Mouse (Mus musculus) forebrain, embryonic 15.5 days (tissue): Measurements from ENCODE around the gene Galnt16. TPM values are rescaled to one million over a fixed set of nuclear protein-coding genes. Genes with fewer than 3 reads are reported as not detected.

Source experiments
- ATAC-seq: fragments of 200-750 bp; cut with Nextera tagmentation; replicated peaks from 2 replicates; pipeline ENCODE4 v1.8.0; 2017; ENCODE audit warnings: mild to moderate bottlenecking, moderate TSS enrichment, moderate library complexity
- H3K27ac ChIP-seq: fragments of 300-500 bp; sonication (generic); replicated peaks from 2 replicates; pipeline ENCODE4 v1.5.1; 2015; ENCODE audit warnings: mild to moderate bottlenecking, inconsistent platforms
- H3K27me3 ChIP-seq: fragments of 300-500 bp; sonication (generic); 2 replicates; pipeline ENCODE4 v1.6.1; 2015; ENCODE audit warnings: inconsistent platforms
- H3K36me3 ChIP-seq: fragments of 300-500 bp; sonication (generic); 2 replicates; pipeline ENCODE4 v1.6.1; 2015; ENCODE audit warnings: mild to moderate bottlenecking, inconsistent platforms
- H3K4me1 ChIP-seq: fragments of 300-500 bp; sonication (generic); 2 replicates; pipeline ENCODE4 v1.6.1; 2015; ENCODE audit warnings: inconsistent platforms
- H3K4me2 ChIP-seq: fragments of 300-500 bp; sonication (generic); replicated peaks from 2 replicates; pipeline ENCODE4 v1.6.1; 2015; ENCODE audit warnings: mild to moderate bottlenecking, inconsistent platforms
- H3K4me3 ChIP-seq: fragments of 300-500 bp; sonication (generic); 2 replicates; pipeline ENCODE4 v1.5.1; 2015; ENCODE audit warnings: mild to moderate bottlenecking, inconsistent platforms
- H3K9ac ChIP-seq: fragments of 300-500 bp; sonication (generic); replicated peaks from 2 replicates; pipeline ENCODE4 v1.6.1; 2015; ENCODE audit warnings: mild to moderate bottlenecking, inconsistent platforms
- H3K9me3 ChIP-seq: fragments of 300-500 bp; sonication (generic); 2 replicates; pipeline ENCODE4 v1.6.1; 2016; ENCODE audit warnings: inconsistent platforms
- WGBS: fragments of 180-500 bp; shearing (Covaris S2); methylation state at CpG from one replicate; pipeline ENCODE4 v1.1.7; 2015; ENCODE audit warnings: mixed read lengths; 5-methylcytosine and 5-hydroxymethylcytosine counted together
- polyA plus RNA-seq: library from polyadenylated mRNA; unstranded; fragments of >200 nt; fragmentation: Nextera tagmentation; extraction: Ambion mirVana; gene quantifications from 2 replicates; pipeline ENCODE4 v1.2.1, GENCODE M21; 2015

Galnt16 gene
- polyA plus RNA-seq, 1 experiment from 2014 or later: 23.7 TPM

DNA sequence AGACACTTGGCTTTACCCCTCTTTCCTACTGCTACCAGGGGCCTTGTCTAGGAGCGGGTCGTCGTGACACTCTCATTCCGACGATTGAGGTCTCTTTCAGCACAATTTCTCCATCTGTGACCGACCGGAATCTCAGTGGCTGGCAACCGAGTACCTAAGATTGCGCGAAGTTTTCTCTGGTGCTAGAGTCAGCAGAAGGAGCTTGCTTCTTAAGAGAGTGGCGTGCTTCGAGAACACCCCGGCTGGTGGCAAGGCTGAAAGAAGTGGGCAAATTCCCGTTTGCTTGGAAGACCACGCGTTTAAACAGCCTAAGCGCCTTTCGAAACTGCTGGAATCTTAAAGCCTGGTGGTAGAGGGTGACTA lies 126.4 kb downstream of the Galnt16 start:
- no peak for ATAC-seq
- peaks cover 24% of the 10 kb centered on the region for H3K36me3 ChIP-seq
- peak overlapping the region; percentile 63 for H3K4me3 ChIP-seq
- H3K9me3 ChIP-seq: no peaks in the 10 kb centered on the region
- peaks cover 64% of the 10 kb centered on the region for H3K4me1 ChIP-seq
- peak overlapping the region; percentile 76 for H3K4me2 ChIP-seq
- 0 out of 2 replicates have a peak overlapping the region, but pooled peaks have one; percentile 94 for H3K27ac ChIP-seq
- H3K27me3 ChIP-seq: no peaks in the 10 kb centered on the region
- peak overlapping the region; percentile 83 for H3K9ac ChIP-seq
- WGBS: 8% methylated on average over 18 of the region's 18 CpGs

DNA sequence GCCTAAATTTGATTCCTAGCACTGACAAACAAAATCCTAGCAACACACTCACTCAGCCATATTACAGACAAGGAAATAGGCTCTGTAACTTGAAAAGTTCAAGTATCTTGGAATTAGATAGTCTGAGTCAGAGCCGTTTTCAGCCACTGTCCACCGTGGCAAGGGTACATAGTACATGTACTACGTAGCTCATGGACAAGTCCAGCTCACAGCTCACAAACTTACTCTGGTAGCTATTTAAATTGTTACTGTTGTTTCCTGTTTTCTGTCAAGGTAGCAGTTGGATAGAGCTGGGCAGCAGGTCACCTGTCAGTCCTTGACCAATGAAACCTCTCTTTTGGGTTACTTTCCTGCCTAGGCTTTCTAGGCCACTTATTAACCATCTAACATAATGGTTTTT lies 128.3 kb downstream of the Galnt16 start:
- Histone ChIP-seq H3K4me2 (peak overlapping the region; percentile 76), H3K4me1 (peaks cover 57% of the 10 kb centered on the region), H3K27me3 (no peaks in the 10 kb centered on the region), H3K36me3 (peaks cover 6% of the 10 kb centered on the region; the same call in 1 of the 2 replicates), H3K9ac (no peak overlapping the region), H3K4me3 (no peak overlapping the region), H3K27ac (no peak overlapping the region), H3K9me3 (no peaks in the 10 kb centered on the region)
- ATAC-seq: no peak
- 96% methylated on average over 3 of the region's 3 CpGs for WGBS

DNA sequence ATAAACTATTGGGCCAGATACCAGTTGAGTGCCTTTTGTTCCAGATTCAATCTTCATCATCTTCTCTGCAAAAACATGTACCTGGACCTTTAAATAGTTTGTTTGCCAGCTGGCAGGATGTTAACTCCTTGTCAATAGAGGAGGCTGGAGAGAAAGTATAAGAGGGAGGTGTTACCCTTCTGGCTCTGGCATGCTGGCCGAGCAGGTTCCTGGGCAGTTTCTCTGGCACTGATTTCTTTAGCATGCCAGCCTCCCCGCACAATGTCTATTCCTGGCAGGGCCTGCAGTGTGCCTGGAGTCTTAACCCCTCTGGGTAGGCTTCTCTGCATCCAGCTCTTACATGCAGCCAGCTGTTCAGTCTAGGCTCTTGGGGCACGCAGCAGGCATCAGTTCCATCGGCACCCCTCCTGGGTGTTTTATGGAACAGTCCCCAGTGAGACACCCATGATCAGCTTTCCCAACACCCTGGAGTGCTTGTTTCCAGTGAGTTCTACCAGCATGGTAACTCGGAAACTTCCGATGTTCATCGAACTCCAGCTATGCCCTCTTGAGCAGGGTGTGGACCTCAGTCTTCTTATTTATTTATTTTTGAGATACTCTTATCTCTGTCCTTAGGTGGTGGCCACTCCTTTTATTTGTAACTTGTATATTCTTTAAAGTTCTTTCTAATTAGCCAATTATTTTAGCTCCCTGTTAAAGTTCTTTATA lies 136.0 kb downstream of the Galnt16 start:
- Histone ChIP-seq H3K9me3 (no peaks in the 10 kb centered on the region), H3K4me2 (no peak overlapping the region), H3K4me3 (no peak overlapping the region), H3K27ac (no peak overlapping the region), H3K9ac (no peak overlapping the region), H3K4me1 (peaks cover 11% of the 10 kb centered on the region), H3K36me3 (no peaks in the 10 kb centered on the region), H3K27me3 (no peaks in the 10 kb centered on the region)
- 90% methylated on average over 7 of the region's 7 CpGs for WGBS
- ATAC-seq: no peak

DNA sequence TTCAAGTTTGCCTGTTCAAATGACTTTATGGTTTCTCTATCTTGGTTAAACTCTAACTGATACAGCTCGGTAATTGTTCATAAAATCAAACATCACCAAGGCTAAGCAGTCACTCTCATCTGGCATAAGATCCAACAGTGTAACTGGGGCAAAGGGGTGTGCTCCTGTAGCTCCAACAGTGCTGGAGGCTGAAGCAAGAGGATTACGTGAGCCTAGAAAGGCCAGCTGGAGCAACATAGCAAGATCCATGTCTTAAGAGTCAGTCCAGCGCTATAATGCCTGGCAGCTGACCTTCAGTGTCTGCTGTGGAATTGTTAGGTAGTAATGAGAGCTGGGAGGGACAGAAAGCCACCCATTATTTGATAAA lies 136.6 kb downstream of the Galnt16 start:
- ATAC-seq: no peak

DNA sequence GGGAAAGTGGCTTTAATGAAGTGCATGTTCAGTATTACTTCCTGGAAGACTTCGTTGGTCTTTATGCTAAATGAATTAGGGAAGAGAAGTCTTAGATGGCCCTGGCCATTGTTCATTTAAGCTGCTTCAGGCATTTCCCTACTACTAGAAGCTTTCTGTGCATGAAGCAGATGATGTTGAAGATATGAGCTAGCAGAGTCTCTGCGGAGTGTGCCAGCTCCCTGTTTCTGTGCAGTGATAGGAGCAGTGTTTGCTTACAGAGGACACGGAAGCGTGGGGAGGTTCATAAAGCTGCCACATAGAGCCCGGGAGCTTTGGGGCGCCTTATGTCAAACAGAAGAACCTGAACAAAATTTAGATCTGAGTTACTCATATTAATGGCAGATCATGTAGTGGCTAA lies 140.6 kb downstream of the Galnt16 start:
- ATAC-seq: no peak
- Histone ChIP-seq H3K4me2 (no peak overlapping the region), H3K9me3 (no peaks in the 10 kb centered on the region), H3K36me3 (0 out of 2 replicates have a peak, but pooled peaks cover 6% of the 10 kb centered on the region), H3K9ac (no peak overlapping the region), H3K27me3 (no peaks in the 10 kb centered on the region), H3K4me1 (peaks cover 16% of the 10 kb centered on the region), H3K4me3 (no peak overlapping the region), H3K27ac (no peak overlapping the region)
- WGBS: 80% methylated on average over 6 of the region's 6 CpGs

More for the DNA sequence above, 136.6 kb downstream of the Galnt16 start:
- H3K4me1 ChIP-seq: peaks cover 15% of the 10 kb centered on the region
- no peak overlapping the region for H3K4me2 ChIP-seq
- no peaks in the 10 kb centered on the region for H3K36me3 ChIP-seq
- no peak overlapping the region for H3K9ac ChIP-seq
- no peak overlapping the region for H3K27ac ChIP-seq
- H3K27me3 ChIP-seq: no peaks in the 10 kb centered on the region
- H3K9me3 ChIP-seq: no peaks in the 10 kb centered on the region
- H3K4me3 ChIP-seq: no peak overlapping the region
- WGBS: 89% methylated on average over 3 of the region's 3 CpGs

DNA sequence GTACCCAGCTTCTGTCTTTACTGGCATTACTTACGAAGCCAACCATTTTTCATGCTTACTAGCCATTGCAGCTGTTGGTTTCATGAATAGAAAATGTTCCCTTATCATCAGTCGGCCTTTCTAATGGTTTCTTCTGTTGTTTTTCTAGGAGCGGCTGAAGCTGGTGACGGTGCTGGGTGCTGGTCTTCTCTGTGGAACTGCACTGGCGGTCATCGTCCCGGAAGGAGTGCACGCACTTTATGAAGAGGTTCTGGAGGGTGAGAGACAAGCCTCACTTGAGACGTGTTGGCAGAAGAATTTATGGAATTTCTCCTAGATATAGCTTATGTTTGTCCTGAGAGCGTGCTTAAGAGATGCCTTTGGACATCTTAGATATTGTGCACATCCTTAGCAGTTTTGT lies 144.2 kb downstream of the Galnt16 start:
- H3K4me2 ChIP-seq: no peak overlapping the region
- peaks cover 11% of the 10 kb centered on the region for H3K4me1 ChIP-seq
- no peaks in the 10 kb centered on the region for H3K27me3 ChIP-seq
- ATAC-seq: no peak
- peaks cover 15% of the 10 kb centered on the region; the same call in 1 of the 2 replicates for H3K36me3 ChIP-seq
- no peak overlapping the region for H3K4me3 ChIP-seq
- H3K27ac ChIP-seq: no peak overlapping the region
- no peak overlapping the region for H3K9ac ChIP-seq
- H3K9me3 ChIP-seq: no peaks in the 10 kb centered on the region
- WGBS: 95% methylated on average over 10 of the region's 10 CpGs

DNA sequence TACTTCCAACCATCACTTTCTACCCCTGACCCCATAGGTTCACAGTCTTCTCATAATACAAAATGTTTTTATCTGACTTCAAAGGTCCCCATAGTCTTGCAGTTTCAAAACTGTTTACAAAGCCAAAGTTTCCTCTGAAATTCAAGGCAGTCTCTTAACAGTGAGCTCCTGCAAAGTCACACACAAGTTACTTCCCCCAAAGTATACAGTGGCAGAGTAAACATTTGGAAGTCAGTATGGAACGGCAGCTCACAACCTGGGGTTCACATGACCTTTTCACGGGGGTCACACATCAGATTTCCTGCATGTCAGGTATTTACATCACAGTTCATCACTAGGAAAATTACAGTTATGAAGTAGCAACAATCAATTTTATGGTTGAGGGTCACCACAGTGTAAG lies 145.9 kb downstream of the Galnt16 start:
- Histone ChIP-seq H3K9ac (no peak overlapping the region), H3K27me3 (no peaks in the 10 kb centered on the region), H3K27ac (no peak overlapping the region), H3K4me3 (no peak overlapping the region), H3K9me3 (no peaks in the 10 kb centered on the region), H3K36me3 (peaks cover 20% of the 10 kb centered on the region; the same call in 1 of the 2 replicates), H3K4me2 (no peak overlapping the region), H3K4me1 (peaks cover 6% of the 10 kb centered on the region)
- no peak for ATAC-seq
- 92% methylated on average over 2 of the region's 2 CpGs for WGBS

DNA sequence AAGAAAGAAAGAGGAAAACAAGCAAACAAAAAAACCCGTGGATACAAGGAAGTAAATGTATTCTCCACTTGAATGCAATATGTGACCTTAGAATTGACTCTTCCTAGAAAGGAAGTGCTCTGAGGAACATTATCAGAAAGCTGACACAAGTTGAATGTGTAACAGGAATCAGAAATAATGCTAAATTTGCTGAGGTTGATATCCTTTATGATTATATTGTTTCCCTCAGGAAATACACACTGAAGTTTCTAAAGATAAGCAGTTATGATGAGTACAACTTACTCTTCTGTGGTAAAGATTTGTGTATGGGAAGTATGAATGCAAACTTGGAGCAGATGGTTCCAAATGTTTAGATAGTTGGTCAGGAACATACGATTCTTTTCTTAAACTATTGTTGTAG lies 150.3 kb downstream of the Galnt16 start:
- H3K4me1 ChIP-seq: no peaks in the 10 kb centered on the region
- no peak overlapping the region for H3K4me3 ChIP-seq
- peaks cover 17% of the 10 kb centered on the region for H3K36me3 ChIP-seq
- no peak for ATAC-seq
- WGBS: 77% methylated on average over 2 of the region's 2 CpGs
- no peak overlapping the region for H3K4me2 ChIP-seq
- no peaks in the 10 kb centered on the region for H3K9me3 ChIP-seq
- H3K27ac ChIP-seq: no peak overlapping the region
- H3K9ac ChIP-seq: no peak overlapping the region
- H3K27me3 ChIP-seq: no peaks in the 10 kb centered on the region

DNA sequence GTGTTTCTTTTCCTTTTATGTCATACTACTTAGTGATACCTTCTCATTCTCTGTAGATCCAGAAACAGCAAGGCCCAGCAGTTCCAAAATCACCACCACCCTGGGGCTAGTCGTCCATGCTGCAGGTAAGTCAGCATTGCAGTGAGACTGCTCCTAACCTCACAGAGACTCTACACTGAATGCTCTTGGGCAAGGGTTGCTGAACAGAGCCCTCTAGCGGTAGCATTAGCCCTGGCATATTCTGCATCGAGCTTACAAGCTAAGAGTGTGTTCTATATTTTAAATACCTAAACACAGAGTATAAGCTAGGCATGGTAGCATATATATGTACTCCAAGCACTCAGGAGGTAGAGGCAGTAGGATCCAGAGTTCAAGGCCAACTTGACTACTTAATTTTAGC lies 155.1 kb downstream of the Galnt16 start:
- Histone ChIP-seq H3K27me3 (no peaks in the 10 kb centered on the region), H3K4me2 (no peak overlapping the region), H3K9me3 (no peaks in the 10 kb centered on the region), H3K9ac (no peak overlapping the region), H3K27ac (no peak overlapping the region), H3K4me3 (no peak overlapping the region), H3K36me3 (peaks cover 30% of the 10 kb centered on the region), H3K4me1 (no peaks in the 10 kb centered on the region)
- WGBS: 15% methylated on average over 3 of the region's 3 CpGs
- ATAC-seq: no peak

Other genes with a start within 250 kb of the Galnt16 start
- 19.9 and 21.0 TPM in 2 replicates for gene Dcaf5, start 81.7 kb upstream of the Galnt16 start, polyA plus RNA-seq
- 58.1 and 62.0 TPM in 2 replicates for gene Exd2, start 55.2 kb upstream of the Galnt16 start, polyA plus RNA-seq
- gene Slc39a9, start 125.6 kb downstream of the Galnt16 start, polyA plus RNA-seq: 25.4 and 26.0 TPM in 2 replicates
- gene Erh, start 126.1 kb downstream of the Galnt16 start, polyA plus RNA-seq: 315 and 344 TPM in 2 replicates
- gene Plekhd1, start 174.3 kb downstream of the Galnt16 start, polyA plus RNA-seq: 0.46 and 0.89 TPM in 2 replicates
- gene Ccdc177, start 242.4 kb downstream of the Galnt16 start, polyA plus RNA-seq: 6.2 and 7.4 TPM in 2 replicates